Mouse (Mus musculus) forebrain, embryonic 13.5 days (tissue): ENCODE measurements around the gene Ggt7. TPM values are rescaled to one million over a fixed set of nuclear protein-coding genes. Genes with fewer than 3 reads are reported as not detected.
A peak's percentile ranks its signal among the peaks of the same experiment; 100 is the strongest.

Experiments
- ATAC-seq: fragments of 200-750 bp; cut with Nextera tagmentation; 2 replicates; pipeline ENCODE4 v1.8.0; 2017
- H3K27ac ChIP-seq: fragments of 300-500 bp; sonication (generic); 2 replicates; pipeline ENCODE4 v1.5.1; 2015; ENCODE audit warnings: inconsistent platforms, mild to moderate bottlenecking, moderate library complexity
- H3K27me3 ChIP-seq: fragments of 300-500 bp; sonication (generic); 2 replicates; pipeline ENCODE4 v1.6.1; 2015; ENCODE audit warnings: mild to moderate bottlenecking, inconsistent platforms
- H3K36me3 ChIP-seq: fragments of 300-500 bp; sonication (generic); 2 replicates; pipeline ENCODE4 v1.6.1; 2015; ENCODE audit warnings: mild to moderate bottlenecking, inconsistent platforms; ENCODE audit not compliant: poor library complexity, severe bottlenecking
- H3K4me1 ChIP-seq: fragments of 300-500 bp; sonication (generic); 2 replicates; pipeline ENCODE4 v1.6.1; 2015; ENCODE audit warnings: inconsistent platforms
- H3K4me2 ChIP-seq: fragments of 300-500 bp; sonication (generic); 2 replicates; pipeline ENCODE4 v1.6.1; 2015; ENCODE audit warnings: inconsistent platforms, mild to moderate bottlenecking, moderate library complexity
- H3K4me3 ChIP-seq: fragments of 300-500 bp; sonication (generic); 2 replicates; pipeline ENCODE4 v1.5.1; 2015; ENCODE audit warnings: mild to moderate bottlenecking, inconsistent platforms
- H3K9ac ChIP-seq: fragments of 300-500 bp; sonication (generic); 2 replicates; pipeline ENCODE4 v1.6.1; 2015; ENCODE audit warnings: mild to moderate bottlenecking, inconsistent platforms
- H3K9me3 ChIP-seq: fragments of 300-500 bp; sonication (generic); replicated peaks from 2 replicates; pipeline ENCODE4 v1.6.1; 2016; ENCODE audit warnings: inconsistent platforms
- WGBS: fragments of 180-500 bp; shearing (Covaris S2); methylation state at CpG from one replicate; pipeline ENCODE4 v1.1.7; 2015; 5-methylcytosine and 5-hydroxymethylcytosine counted together
- polyA plus RNA-seq: library from polyadenylated mRNA; unstranded; fragments of >200 nt; fragmentation: Nextera tagmentation; extraction: Ambion mirVana; gene quantifications from 2 replicates; pipeline ENCODE4 v1.2.1, GENCODE M21; 2015

Ggt7 gene
- polyA plus RNA-seq, 1 experiment from 2014 or later: 33.7 TPM

- no peak overlapping the region for H3K9ac ChIP-seq
- WGBS: 77% methylated on average over 5 of the region's 5 CpGs
- H3K27ac ChIP-seq: no peak overlapping the region
- no peaks in the 10 kb centered on the region for H3K36me3 ChIP-seq
- no peak overlapping the region for H3K4me2 ChIP-seq
- no peak for ATAC-seq
- H3K4me3 ChIP-seq: no peak overlapping the region
- H3K9me3 ChIP-seq: no peaks in the 10 kb centered on the region
- H3K27me3 ChIP-seq: no peaks in the 10 kb centered on the region
- H3K4me1 ChIP-seq: no peaks in the 10 kb centered on the region
Measured at GRCm38 (mm10) chr2:155537761-155538462, 19.9 kb upstream of the Ggt7 start.

GRCm38 (mm10) chr2:155536292-155536691 is 18.3 kb upstream of the Ggt7 start:
- Histone ChIP-seq H3K27ac (no peak overlapping the region), H3K9ac (no peak overlapping the region), H3K4me1 (no peaks in the 10 kb centered on the region), H3K27me3 (no peaks in the 10 kb centered on the region), H3K4me3 (no peak overlapping the region), H3K36me3 (no peaks in the 10 kb centered on the region), H3K9me3 (no peaks in the 10 kb centered on the region), H3K4me2 (no peak overlapping the region)
- ATAC-seq: no peak

GRCm38 (mm10) chr2:155527367-155527766 is 9.3 kb upstream of the Ggt7 start:
- H3K27ac ChIP-seq: no peak overlapping the region
- H3K9me3 ChIP-seq: no peaks in the 10 kb centered on the region
- H3K27me3 ChIP-seq: no peaks in the 10 kb centered on the region
- H3K4me3 ChIP-seq: no peak overlapping the region
- no peak overlapping the region for H3K4me2 ChIP-seq
- no peaks in the 10 kb centered on the region for H3K36me3 ChIP-seq
- H3K4me1 ChIP-seq: no peaks in the 10 kb centered on the region
- 81% methylated on average over 5 of the region's 5 CpGs for WGBS
- no peak overlapping the region for H3K9ac ChIP-seq
- ATAC-seq: no peak

- no peak overlapping the region for H3K27ac ChIP-seq
- H3K4me1 ChIP-seq: no peaks in the 10 kb centered on the region
- no peaks in the 10 kb centered on the region for H3K27me3 ChIP-seq
- H3K4me3 ChIP-seq: no peak overlapping the region
- 73% methylated on average over 1 of the region's 1 CpGs for WGBS
- H3K36me3 ChIP-seq: no peaks in the 10 kb centered on the region
- no peak overlapping the region for H3K4me2 ChIP-seq
- ATAC-seq: no peak
- H3K9ac ChIP-seq: no peak overlapping the region
- no peaks in the 10 kb centered on the region for H3K9me3 ChIP-seq
Measured at GRCm38 (mm10) chr2:155524378-155524777, 6.3 kb upstream of the Ggt7 start.

GRCm38 (mm10) chr2:155523706-155524105 is 5.7 kb upstream of the Ggt7 start:
- H3K4me1 ChIP-seq: peaks cover 3% of the 10 kb centered on the region; the same call in 1 of the 2 replicates
- no peaks in the 10 kb centered on the region for H3K36me3 ChIP-seq
- no peak overlapping the region for H3K4me3 ChIP-seq
- H3K9ac ChIP-seq: no peak overlapping the region
- ATAC-seq: no peak
- no peak overlapping the region for H3K4me2 ChIP-seq
- 66% methylated on average over 5 of the region's 5 CpGs for WGBS
- no peaks in the 10 kb centered on the region for H3K9me3 ChIP-seq
- no peak overlapping the region for H3K27ac ChIP-seq
- no peaks in the 10 kb centered on the region for H3K27me3 ChIP-seq

- peak overlapping the region; percentile 71 for H3K4me3 ChIP-seq
- peak overlapping the region; percentile 75 for H3K4me2 ChIP-seq
- peak overlapping the region; percentile 74; the same call in 1 of the 2 replicates for H3K27ac ChIP-seq
- no peaks in the 10 kb centered on the region for H3K9me3 ChIP-seq
- ATAC-seq: no peak
- H3K27me3 ChIP-seq: no peaks in the 10 kb centered on the region; the same call in 1 of the 2 replicates
- peaks cover 23% of the 10 kb centered on the region for H3K4me1 ChIP-seq
- no peaks in the 10 kb centered on the region for H3K36me3 ChIP-seq
- peak overlapping the region; percentile 68 for H3K9ac ChIP-seq
- WGBS: 22% methylated on average over 18 of the region's 18 CpGs
Measured at GRCm38 (mm10) chr2:155518531-155519270, 664 bp upstream of the Ggt7 start.

- no peak for ATAC-seq
- Histone ChIP-seq H3K36me3 (no peaks in the 10 kb centered on the region), H3K27me3 (no peaks in the 10 kb centered on the region; the same call in 1 of the 2 replicates), H3K27ac (no peak overlapping the region), H3K4me1 (peaks cover 35% of the 10 kb centered on the region), H3K9me3 (no peaks in the 10 kb centered on the region), H3K4me2 (no peak overlapping the region), H3K4me3 (no peak overlapping the region), H3K9ac (no peak overlapping the region)
- 7% methylated on average over 1 of the region's 1 CpGs for WGBS
Measured at GRCm38 (mm10) chr2:155515941-155516340, 2.1 kb downstream of the Ggt7 start.

GRCm38 (mm10) chr2:155514666-155515065 is 3.4 kb downstream of the Ggt7 start:
- H3K4me3 ChIP-seq: peak overlapping the region; percentile 64
- H3K4me2 ChIP-seq: peak overlapping the region; percentile 87
- H3K36me3 ChIP-seq: peaks cover 2% of the 10 kb centered on the region; the same call in 1 of the 2 replicates
- H3K27me3 ChIP-seq: no peaks in the 10 kb centered on the region; the same call in 1 of the 2 replicates
- H3K4me1 ChIP-seq: peaks cover 35% of the 10 kb centered on the region
- ATAC-seq: peak; percentile 29
- peak overlapping the region; percentile 92 for H3K9ac ChIP-seq
- H3K27ac ChIP-seq: 0 out of 2 replicates have a peak overlapping the region, but pooled peaks have one; percentile 51
- H3K9me3 ChIP-seq: no peaks in the 10 kb centered on the region
- 0% methylated on average over 21 of the region's 23 CpGs for WGBS

GRCm38 (mm10) chr2:155513543-155513942 is 4.5 kb downstream of the Ggt7 start:
- Histone ChIP-seq H3K27ac (no peak overlapping the region), H3K4me2 (peak overlapping the region; percentile 87), H3K4me3 (peak overlapping the region; percentile 64), H3K9ac (peak overlapping the region; percentile 92), H3K4me1 (peaks cover 30% of the 10 kb centered on the region), H3K36me3 (peaks cover 5% of the 10 kb centered on the region; the same call in 1 of the 2 replicates), H3K27me3 (no peaks in the 10 kb centered on the region; the same call in 1 of the 2 replicates), H3K9me3 (no peaks in the 10 kb centered on the region)
- no peak for ATAC-seq
- WGBS: 69% methylated on average over 5 of the region's 5 CpGs

GRCm38 (mm10) chr2:155512479-155512878 is 5.6 kb downstream of the Ggt7 start:
- 65% methylated on average over 4 of the region's 4 CpGs for WGBS
- no peak overlapping the region for H3K9ac ChIP-seq

GRCm38 (mm10) chr2:155507721-155508470 is 10.1 kb downstream of the Ggt7 start:
- Histone ChIP-seq H3K36me3 (peaks cover 21% of the 10 kb centered on the region), H3K9ac (no peak overlapping the region), H3K27me3 (no peaks in the 10 kb centered on the region), H3K9me3 (no peaks in the 10 kb centered on the region), H3K4me2 (no peak overlapping the region), H3K4me3 (no peak overlapping the region), H3K4me1 (peaks cover 26% of the 10 kb centered on the region), H3K27ac (no peak overlapping the region)
- no peak for ATAC-seq
- WGBS: 68% methylated on average over 10 of the region's 10 CpGs

More at GRCm38 (mm10) chr2:155512479-155512878, 5.6 kb downstream of the Ggt7 start:
- no peaks in the 10 kb centered on the region for H3K9me3 ChIP-seq
- peaks cover 35% of the 10 kb centered on the region for H3K4me1 ChIP-seq
- H3K27ac ChIP-seq: no peak overlapping the region
- H3K27me3 ChIP-seq: no peaks in the 10 kb centered on the region; the same call in 1 of the 2 replicates
- no peak overlapping the region for H3K4me3 ChIP-seq
- H3K36me3 ChIP-seq: peaks cover 5% of the 10 kb centered on the region; the same call in 1 of the 2 replicates
- H3K4me2 ChIP-seq: peak overlapping the region; percentile 87; the same call in 1 of the 2 replicates
- no peak for ATAC-seq

GRCm38 (mm10) chr2:155505811-155506210 is 12.2 kb downstream of the Ggt7 start:
- 95% methylated on average over 9 of the region's 9 CpGs for WGBS
- H3K9me3 ChIP-seq: no peaks in the 10 kb centered on the region
- no peak overlapping the region for H3K27ac ChIP-seq
- no peaks in the 10 kb centered on the region for H3K27me3 ChIP-seq
- H3K4me1 ChIP-seq: peaks cover 22% of the 10 kb centered on the region
- H3K4me3 ChIP-seq: no peak overlapping the region
- H3K9ac ChIP-seq: no peak overlapping the region
- ATAC-seq: no peak
- no peak overlapping the region for H3K4me2 ChIP-seq
- peaks cover 36% of the 10 kb centered on the region for H3K36me3 ChIP-seq
